Mouse (Mus musculus): ENCODE measurements around the gene Zfp628. TPM values are rescaled to one million over a fixed set of nuclear protein-coding genes. Genes with fewer than 3 reads are reported as not detected.

Zfp628 gene
- total RNA-seq, 1 experiment from 2014 or later: 3.2 TPM

DNA sequence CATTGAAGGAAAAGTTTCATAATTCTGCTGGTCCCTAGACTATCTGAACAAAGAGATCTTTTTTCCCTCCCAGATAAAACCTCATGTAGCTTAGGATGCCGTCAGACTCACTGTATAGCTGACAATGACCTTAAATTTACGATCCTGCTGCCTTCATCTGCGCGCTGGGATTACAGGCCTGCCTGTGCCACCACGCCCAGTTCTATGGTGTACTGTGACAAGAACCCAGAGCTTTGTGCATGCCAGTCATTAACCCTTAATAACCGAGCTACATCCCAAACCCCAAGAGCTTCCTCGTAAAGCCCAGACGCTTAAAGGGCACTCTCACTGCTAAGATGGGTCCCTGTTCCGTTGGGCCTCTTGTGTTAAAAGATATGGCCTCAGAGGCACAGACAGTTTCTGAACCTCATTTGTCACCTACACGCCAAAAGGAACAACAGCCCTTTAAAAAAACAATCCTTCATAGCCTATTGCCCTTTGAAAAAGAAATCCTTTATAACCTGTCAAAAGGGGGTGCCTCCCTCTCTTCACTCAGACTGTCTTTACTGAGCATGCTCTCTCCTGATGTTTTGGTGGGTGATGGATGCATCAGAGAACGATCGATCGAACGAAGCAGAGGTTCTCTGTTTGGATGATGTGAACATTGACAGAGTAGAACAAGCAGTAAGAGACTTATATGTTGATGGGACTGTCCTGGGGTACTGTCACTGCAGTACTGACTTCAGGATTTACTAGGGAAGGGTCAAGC is 826 bp downstream of the Zfp628 start:
- peak; percentile 52 for ATAC-seq (replicated peaks; ENCODE audit: low read depth, poor library complexity, severe bottlenecking)

DNA sequence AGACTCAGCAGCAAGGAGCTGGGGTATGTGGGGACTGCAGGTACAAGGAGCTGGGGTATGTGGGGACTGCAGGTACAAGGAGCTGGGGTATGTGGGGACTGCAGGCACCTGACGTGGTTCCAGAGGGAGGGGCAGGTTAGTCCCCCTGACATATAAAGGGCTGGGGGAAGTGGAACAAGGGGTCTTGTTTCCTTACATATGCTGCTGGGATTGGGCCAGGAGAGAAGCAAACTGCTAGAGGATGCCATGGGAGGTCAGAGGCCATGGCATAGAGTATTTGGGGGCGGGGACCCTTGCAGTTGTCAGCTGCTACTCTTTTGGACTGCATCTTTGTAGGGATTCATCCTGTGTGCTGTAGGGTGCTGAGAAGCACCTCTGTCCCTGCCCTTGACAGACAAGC is 2.5 kb downstream of the Zfp628 start:
- ATAC-seq (replicated peaks; ENCODE audit: low read depth, poor library complexity, severe bottlenecking): no peak

DNA sequence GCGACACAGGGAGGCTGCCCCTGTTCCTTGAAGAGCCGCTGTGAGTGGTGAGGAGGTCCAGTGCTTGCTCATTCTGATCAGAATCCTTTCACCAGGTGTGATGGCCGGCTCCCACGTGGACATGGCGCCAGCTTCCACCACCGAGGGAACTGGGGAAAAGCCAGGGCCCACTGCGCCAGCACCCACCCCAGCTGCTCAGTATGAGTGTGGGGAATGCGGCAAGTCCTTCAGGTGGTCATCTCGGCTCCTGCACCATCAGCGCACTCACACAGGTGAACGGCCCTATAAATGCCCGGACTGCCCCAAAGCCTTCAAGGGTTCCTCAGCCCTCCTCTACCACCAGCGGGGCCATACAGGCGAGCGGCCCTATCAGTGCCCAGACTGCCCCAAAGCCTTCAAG is 3.7 kb downstream of the Zfp628 start:
- no peak for ATAC-seq (replicated peaks; ENCODE audit: low read depth, poor library complexity, severe bottlenecking)

DNA sequence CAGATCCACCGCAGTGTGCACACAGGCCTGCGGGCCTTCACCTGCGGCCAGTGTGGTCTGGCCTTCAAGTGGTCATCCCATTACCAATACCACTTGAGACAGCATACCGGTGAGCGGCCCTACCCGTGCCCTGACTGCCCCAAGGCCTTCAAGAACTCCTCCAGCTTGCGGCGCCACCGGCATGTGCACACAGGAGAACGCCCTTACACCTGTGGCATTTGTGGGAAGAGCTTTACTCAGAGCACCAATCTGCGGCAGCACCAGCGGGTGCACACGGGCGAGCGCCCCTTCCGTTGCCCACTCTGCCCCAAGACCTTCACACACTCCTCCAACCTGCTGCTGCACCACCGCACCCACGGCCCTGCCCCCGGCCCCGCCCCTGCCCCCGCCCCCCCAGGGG is 4.1 kb downstream of the Zfp628 start:
- ATAC-seq (replicated peaks; ENCODE audit: low read depth, poor library complexity, severe bottlenecking): no peak

DNA sequence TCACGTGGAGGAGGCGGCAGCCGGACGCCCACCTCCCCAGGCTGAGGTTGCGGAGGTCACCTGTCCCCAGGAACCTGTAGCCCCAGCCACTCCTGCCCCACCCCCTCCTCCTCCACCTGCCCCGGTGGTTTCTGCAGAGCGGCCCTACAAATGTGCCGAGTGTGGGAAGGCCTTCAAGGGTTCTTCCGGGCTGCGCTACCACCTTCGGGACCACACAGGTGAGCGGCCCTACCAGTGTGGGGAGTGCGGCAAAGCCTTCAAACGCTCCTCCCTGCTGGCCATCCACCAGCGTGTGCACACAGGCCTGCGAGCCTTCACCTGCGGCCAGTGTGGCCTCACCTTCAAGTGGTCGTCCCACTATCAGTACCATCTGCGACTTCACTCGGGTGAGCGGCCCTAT is 5.0 kb downstream of the Zfp628 start:
- ATAC-seq (replicated peaks; ENCODE audit: low read depth, poor library complexity, severe bottlenecking): no peak

DNA sequence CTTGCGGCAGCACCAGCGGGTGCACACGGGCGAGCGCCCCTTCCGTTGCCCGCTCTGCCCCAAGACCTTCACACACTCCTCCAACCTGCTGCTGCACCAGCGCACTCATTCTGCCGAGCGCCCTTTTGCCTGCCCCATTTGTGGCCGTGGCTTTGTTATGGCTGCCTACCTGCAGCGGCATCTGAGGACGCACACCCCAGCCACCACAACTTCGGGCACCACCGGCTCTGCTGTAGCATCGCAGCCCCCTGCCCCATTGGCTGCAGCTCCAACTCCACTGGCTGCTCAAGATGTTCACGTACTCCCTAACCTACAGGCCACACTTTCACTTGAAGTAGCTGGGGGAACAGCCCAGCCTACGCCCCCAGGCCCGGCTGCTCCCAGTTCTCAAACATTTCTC is 5.5 kb downstream of the Zfp628 start:
- ATAC-seq (replicated peaks; ENCODE audit: low read depth, poor library complexity, severe bottlenecking): no peak

DNA sequence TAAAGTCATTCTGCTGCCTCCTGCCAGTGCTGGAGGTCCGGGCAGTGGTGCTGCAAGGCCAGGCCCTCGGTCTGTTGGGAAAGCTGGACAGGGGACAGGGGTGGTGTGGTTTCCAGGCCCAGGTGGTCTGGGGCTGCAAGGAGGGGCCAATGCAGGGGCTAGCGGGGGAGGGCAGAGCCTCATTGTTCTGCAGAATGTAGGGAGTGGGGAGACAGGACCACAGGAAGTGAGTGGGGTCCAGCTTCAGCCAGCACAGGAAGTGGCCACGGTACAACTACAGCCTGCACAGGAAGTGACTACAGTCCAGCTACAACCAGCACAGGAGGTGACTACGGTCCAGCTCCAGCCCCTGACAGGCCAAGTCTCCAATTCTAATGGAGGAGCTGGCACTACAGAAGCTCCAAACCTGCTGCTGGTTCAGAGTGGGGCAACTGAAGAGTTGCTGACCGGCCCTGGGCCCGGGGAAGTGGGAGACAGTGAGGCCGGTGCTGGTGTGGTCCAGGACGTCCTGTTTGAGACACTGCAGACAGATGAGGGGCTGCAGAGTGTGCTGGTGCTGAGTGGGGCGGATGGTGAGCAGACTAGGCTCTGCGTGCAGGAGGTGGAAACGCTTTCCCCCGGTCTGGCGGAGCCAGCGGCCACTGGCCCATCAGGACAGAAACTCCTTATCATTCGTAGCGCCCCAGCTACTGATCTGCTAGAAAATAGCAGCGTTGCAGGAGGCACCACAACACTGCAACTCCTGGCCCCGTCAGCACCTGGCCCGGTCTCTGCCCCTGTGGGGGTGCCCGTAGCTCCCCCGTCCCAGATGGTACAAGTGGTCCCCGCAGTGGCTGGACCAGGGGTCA is 6.2 kb downstream of the Zfp628 start:
- no peak for ATAC-seq (replicated peaks; ENCODE audit: low read depth, poor library complexity, severe bottlenecking)

DNA sequence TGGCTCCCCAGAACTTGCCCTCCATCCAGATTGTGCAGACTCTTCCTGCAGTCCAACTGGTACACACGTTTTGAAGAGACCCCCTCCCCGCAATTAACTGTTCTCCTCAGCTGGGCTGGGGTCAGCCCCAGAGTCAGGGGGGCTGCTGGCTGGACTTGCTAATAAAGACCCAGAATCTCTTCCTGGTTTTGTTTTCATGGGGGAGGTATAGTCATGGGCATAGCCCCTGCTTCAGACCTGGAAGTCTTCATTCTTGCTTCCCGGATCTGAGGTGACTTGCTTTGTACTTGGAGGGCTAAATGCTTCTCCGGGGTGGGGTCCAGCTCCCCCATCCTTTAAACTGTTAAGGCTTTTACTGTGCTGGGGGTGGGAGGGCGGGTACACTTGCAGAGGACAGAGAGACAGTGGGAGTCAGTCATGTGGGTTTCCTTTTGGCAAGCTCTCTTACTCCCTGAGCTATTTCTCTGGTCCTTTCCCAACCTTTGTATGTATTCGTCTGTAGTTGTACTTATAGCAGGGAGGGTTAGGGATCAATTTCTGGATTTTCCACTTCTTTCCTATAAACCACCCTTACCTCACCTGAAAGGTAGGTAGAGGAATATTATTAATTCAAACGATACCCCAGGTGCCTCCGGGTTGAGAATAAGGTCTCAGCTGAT is 6.9 kb downstream of the Zfp628 start, which contains the start of gene Nat14:
Nat14 (plus strand) TSS at position 205 of the 659 bp plus-strand sequence.
- no peak for ATAC-seq (replicated peaks; ENCODE audit: low read depth, poor library complexity, severe bottlenecking)

DNA sequence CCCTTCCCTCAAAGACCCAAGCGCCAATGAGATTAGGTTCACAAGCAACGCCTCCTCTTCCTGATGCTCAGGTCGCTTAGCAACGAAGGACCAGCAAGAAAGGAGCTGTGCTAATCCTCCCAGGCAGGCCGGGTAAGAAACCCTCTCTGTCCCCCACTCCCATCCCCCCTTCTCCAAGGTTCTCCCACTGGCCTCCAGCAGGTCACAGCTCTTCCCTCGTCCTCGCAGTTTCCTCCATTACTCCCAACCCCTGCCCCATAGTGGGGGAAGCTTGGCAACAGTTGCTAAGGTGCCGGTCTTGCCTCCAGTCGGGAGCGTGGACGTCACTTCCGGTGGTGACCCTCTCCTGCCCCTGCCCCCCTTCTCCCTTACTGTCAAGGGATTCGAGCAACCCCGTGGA is 7.5 kb downstream of the Zfp628 start:
- peak; percentile 36 for ATAC-seq (replicated peaks; ENCODE audit: low read depth, poor library complexity, severe bottlenecking)

DNA sequence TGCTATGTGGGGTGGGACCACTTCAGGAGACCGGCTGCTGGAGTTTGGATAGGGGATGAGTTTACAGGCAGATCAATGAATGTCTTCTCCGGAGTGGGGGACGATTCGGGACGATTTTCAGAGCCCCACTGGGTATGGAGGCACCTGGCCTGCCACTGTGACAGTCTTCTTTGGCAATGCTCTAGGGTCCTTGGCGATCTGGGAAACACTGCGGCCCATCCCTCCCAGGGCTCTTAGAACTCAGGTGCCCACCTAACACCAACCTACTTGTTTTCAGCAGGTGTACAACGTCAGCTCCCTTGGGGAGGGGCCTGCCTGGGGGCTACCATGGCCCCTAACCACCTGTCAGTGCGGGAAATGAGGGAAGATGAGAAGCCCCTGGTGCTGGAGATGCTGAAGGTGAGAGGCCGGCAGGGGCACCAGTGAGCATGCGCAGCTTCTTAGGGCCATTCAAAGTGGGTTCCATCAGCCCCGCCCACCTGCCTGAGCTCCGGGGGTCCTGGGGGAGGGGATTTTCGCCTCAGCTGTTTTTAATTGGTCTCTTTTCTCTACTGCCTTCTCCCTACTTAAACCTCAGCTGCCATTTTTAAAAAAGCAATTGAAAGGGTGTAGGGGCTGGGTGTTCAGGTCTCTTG is 8.0 kb downstream of the Zfp628 start:
- ATAC-seq (replicated peaks; ENCODE audit: low read depth, poor library complexity, severe bottlenecking): no peak

DNA sequence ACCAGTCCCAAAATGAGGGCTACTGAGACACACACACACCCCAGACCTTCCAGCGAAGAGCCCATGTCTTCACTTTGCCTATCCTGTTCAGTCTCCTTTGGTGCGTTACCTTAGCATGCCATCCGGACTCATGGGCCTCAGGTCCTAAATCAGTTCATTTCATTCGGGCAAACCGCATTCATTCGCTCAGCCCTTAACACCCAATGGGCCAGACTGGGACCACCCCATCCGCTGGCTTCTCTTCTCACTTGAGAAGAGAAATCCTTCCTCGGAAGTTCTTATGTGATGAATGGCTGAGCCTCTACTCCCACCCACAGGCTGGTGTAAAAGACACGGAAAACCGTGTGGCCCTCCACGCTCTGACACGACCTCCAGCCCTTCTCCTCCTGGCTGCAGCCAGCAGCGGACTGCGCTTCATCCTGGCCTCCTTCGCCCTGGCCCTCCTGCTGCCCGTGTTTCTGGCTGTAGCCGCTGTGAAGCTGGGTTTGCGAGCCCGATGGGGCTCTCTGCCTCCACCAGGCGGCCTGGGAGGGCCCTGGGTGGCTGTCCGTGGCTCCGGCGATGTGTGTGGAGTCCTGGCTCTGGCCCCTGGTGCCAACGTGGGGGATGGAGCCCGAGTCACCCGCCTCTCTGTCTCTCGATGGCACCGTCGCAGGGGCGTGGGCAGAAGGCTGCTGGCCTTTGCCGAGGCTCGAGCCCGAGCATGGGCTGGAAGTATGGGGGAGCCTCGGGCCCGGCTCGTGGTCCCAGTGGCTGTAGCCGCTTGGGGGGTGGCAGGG is 8.8 kb downstream of the Zfp628 start:
- ATAC-seq (replicated peaks; ENCODE audit: low read depth, poor library complexity, severe bottlenecking): peak; percentile 54

DNA sequence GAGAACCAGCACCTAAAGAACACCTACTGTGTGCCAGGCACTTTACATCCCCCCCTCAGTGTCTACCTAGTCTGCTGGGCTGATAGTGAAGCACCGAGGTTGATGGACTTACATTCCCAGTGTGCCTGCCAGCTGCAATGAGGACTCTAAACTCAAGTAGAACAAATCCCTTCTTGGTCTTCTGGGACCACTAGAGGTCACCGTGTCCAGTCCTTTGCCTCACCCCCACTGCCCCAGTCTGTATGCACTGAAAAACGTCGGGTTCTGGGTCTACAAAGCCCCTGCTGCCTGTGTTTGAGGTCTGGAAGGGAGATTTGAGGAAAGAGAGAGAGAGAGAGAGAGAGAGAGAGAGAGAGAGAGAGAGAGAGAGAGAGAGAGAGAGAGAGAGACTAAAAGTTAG is 9.5 kb downstream of the Zfp628 start:
- no peak for ATAC-seq (replicated peaks; ENCODE audit: low read depth, poor library complexity, severe bottlenecking)

DNA sequence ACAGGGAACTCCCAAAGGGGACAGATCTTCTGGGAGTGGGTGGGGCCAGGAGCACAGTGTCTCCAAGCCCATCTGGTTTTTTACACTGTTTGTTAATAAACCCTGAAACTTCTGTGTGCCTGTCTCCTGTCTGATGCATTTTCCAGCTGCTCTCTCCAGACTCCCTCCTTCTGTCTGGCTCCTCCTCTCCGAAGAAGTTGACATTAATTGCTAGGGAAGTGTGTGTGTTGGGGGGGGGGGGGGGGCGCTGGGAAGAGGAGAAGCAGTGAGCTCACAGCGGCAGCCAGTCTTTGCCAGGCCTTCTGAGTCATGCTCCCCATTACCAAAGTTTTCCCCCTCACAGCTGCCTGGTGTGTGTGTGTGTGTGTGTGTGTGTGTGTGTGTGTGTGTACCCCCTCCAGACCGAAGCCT is 9.9 kb downstream of the Zfp628 start:
- no peak for ATAC-seq (replicated peaks; ENCODE audit: low read depth, poor library complexity, severe bottlenecking)

DNA sequence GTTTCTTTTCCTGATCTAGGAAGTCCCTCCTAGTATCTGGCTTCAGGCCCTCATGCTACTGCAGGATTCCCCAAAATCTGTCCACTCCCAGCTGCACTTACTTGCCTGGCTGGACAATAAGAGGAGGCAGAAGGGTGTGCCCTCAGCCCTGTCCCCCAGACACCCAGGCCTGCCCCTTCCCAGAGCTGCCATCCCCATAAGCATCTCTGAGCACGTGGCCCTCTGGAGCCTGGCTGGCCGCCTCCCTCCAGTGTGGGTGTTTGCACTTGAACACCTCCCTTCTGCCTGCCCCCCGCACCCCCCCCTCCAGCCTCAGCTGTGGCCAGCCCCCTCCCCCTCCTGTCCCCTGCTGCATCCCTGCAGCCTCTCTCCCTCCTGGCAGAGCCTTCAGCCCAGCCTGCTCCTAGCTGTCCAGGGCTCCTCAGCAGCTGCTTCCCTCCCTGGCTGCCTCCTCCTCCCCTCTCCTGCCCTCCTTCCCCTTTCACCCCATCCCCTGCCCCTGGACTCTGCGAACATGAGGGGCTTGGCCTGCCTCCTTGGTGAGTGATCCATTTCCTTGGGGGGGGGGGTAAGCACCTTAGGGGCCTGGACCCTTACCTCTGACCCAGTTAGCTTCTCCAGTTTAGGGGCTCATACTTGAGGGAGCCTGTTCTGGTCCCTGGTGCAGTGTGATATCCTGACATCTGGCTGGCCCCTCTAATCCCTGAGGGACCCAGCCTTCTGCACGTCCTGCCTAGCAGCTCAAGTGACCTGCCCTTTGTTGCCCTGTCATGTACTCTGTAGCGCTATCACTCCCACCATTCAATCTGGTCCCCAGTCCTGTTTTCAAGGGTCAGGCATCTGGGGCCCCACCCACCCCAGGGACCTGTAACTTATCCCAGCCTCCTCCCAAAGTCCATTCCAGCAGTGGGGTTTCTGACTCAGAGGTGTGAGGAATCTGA is 10.7 kb downstream of the Zfp628 start, which contains the start of gene Ssc5d:
Ssc5d (plus strand) TSS at position 345 of the 941 bp plus-strand sequence.
- ATAC-seq (replicated peaks; ENCODE audit: low read depth, poor library complexity, severe bottlenecking): no peak

DNA sequence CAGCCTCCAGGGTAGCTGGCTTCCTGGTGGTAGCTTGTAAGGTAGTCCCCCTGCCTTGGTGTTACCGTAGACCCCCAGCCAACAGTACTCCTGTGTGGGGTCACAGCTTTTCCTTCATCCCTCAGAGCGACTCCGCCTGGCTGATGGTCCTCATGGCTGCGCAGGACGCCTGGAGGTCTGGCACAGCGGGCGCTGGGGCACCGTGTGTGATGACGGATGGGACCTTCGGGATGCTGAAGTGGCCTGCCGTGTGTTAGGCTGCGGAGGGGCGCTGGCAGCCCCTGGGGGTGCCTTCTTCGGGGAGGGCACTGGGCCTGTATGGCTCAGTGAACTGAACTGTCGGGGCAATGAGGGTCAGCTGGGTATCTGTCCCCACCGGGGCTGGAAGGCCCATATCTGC is 11.8 kb downstream of the Zfp628 start:
- no peak for ATAC-seq (replicated peaks; ENCODE audit: low read depth, poor library complexity, severe bottlenecking)

DNA sequence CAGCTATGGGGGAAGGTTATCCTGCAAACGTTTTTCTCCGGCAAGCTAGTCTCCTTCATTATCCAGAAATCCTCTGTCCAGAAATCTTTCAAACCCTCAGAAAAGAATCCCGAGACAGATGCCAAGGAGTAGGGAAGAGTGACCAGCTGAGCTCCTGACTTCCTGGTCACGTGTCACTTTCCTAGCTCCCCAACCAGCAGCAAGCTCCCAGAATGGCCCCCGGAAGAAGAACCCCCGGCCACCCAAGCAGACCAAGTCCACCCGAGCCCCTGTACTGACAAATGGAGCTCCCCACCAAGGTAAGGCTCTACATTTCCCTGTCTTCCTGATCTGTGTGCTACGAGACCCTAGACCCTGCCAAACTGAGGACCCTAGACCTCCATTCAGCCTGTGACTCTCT is 12.7 kb downstream of the Zfp628 start:
- ATAC-seq (replicated peaks; ENCODE audit: low read depth, poor library complexity, severe bottlenecking): no peak

DNA sequence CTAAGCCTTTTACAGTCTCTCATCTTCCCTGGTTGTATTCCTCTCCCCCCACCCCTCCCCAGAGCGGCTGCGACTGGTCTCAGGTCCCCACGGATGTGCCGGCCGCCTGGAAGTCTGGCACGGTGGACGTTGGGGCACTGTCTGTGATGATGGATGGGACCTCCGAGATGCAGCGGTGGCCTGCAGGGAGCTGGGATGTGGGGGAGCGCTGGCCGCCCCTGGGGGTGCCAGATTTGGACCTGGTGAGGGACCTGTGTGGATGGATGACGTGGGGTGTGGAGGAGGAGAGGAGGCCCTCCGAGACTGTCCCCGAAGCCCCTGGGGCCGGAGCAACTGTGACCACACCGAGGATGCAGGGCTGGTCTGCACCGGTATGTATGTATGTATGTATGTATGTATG is 13.3 kb downstream of the Zfp628 start:
- no peak for ATAC-seq (replicated peaks; ENCODE audit: low read depth, poor library complexity, severe bottlenecking)

DNA sequence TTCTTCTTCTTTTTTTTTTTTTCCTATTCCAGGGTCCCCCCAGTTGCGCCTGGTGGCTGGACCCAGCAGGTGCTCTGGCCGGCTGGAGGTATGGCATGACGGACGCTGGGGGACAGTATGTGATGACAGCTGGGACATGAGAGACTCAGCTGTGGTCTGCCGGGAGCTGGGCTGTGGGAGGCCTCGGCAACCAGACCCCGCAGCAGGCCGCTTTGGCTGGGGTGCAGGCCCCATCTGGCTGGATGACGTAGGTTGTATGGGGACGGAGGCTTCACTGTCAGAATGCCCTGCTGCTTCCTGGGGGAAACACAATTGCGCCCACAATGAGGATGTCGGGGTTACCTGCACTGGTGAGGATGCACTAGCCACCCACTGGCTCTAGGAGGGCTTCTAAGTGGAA is 18.1 kb downstream of the Zfp628 start:
- no peak for ATAC-seq (replicated peaks; ENCODE audit: low read depth, poor library complexity, severe bottlenecking)
